Mouse (Mus musculus): ENCODE measurements around the gene Atp11a. TPM values are rescaled to one million over a fixed set of nuclear protein-coding genes. Genes with fewer than 3 reads are reported as not detected.

Gene Atp11a
- total and polyA plus RNA-seq, 2 experiments from 2014 or later = 10.5 to 77.4 TPM

DNA sequence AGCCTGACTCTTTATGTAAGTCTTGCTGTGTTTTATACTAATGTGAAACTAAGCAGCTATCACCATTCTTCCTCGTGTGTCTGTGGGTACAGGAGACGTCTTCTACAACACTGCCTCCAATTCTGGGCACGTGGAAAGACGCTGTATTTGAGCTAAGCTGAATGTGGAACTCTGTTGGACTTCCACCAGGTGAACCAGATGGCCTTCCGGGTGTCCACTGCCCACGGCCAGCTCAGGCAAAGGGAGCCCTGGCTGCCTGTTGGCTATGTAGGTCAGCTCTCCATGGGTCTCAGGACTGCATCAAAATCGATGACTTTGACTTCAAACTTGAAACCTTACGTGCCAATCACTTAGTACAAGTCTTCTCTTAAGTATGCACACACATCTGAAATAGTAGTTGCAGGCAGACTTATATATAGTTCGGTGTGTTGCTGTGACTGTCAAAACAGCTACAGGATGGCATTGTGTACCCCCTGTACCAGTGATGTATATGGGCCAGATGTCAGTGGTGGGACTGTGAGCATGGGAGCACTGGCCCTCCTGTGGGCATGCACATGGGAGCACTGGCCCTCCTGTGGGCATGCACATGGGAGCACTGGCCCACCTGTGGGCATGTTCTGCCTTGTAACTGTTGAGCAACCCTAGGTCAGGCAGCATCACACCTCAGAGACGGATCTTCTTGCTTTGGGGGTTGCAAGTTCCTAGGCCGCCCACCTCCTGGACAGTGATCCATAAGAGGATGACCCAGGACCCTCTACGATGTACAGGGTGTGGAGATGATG, 137.2 kb downstream of the Atp11a start:
- Histone ChIP-seq H3K27me3 (ENCODE audit: control insufficient read depth, insufficient read depth, low read length) (no peaks in the 10 kb centered on the region), H3K36me3 (replicated peaks; ENCODE audit: control insufficient read depth, insufficient read depth, low read length) (no peaks in the 10 kb centered on the region), H3K27ac (ENCODE audit: low read depth) (no peak overlapping the region), H3K9ac (replicated peaks; ENCODE audit: low read depth, low read length) (no peak overlapping the region), H3K4me1 (ENCODE audit: control insufficient read depth, insufficient read depth) (no peaks in the 10 kb centered on the region), H3K4me3 (ENCODE audit: low read depth, low read length) (no peak overlapping the region), H3K4me2 (ENCODE audit: low read depth, low read length) (no peak overlapping the region), H3K9me3 (replicated peaks; ENCODE audit: control insufficient read depth, low read length) (no peaks in the 10 kb centered on the region)
- WGBS = 73% methylated on average over 12 of the region's 12 CpGs
- TF ChIP-seq EP300 (IDR thresholded peaks at IDR 0.05; ENCODE audit: low read depth) (no peak), CTCF (IDR thresholded peaks at IDR 0.05; ENCODE audit: low read depth) (no peak)
- DNase-seq (ENCODE audit: low spot score) = no peak
- ATAC-seq (ENCODE audit: insufficient read depth, low read depth) = no peak

DNA sequence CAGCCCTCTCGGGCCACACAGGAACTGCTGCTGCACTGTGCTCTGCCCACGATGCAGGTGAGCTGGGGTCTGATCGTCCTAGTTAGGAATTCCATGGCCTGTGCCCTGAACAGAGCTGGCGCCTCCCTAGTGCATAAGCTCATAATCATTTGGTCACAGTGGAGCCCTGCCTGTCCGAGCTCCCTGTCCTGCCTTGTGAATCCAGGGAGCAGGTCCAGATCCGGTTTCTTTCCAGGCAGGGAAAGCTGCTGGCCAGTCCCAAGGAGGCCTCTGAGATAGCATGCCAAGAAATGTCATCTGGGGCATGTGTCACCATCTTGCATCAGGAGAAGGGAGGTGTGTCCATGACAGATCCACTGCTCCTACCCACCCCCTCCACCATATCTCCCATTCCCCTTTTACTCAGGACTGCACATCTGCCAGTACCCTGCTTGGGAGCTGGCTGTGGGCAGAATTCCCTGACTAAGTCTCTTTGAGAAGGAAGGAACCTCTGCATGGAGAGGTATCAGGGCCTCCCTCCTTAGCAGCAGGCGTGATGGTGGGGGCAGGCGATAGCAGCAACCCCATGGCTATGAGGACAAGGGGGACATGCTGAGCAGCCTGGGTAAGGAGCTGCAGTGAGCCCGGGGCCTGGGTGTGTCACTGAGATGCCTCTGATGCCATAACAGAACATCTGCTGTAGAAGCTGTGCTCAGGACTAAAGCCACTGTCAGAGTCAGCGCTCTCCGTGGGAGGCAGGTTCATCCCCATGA, 138.1 kb downstream of the Atp11a start:
- H3K4me2 ChIP-seq (ENCODE audit: low read depth, low read length) = no peak overlapping the region
- no peak overlapping the region for H3K27ac ChIP-seq (ENCODE audit: low read depth)
- no peak for ATAC-seq (ENCODE audit: insufficient read depth, low read depth)
- H3K36me3 ChIP-seq (replicated peaks; ENCODE audit: control insufficient read depth, insufficient read depth, low read length) = no peaks in the 10 kb centered on the region
- no peaks in the 10 kb centered on the region for H3K9me3 ChIP-seq (replicated peaks; ENCODE audit: control insufficient read depth, low read length)
- no peak overlapping the region for H3K9ac ChIP-seq (replicated peaks; ENCODE audit: low read depth, low read length)
- whole genome bisulfite sequencing = 64% methylated on average over 11 of the region's 11 CpGs
- H3K27me3 ChIP-seq (ENCODE audit: control insufficient read depth, insufficient read depth, low read length) = no peaks in the 10 kb centered on the region
- H3K4me1 ChIP-seq (ENCODE audit: control insufficient read depth, insufficient read depth) = no peaks in the 10 kb centered on the region
- no peak for TF ChIP-seq EP300 (IDR thresholded peaks at IDR 0.05; ENCODE audit: low read depth)
- TF ChIP-seq CTCF (IDR thresholded peaks at IDR 0.05; ENCODE audit: low read depth) = no peak
- no peak overlapping the region for H3K4me3 ChIP-seq (ENCODE audit: low read depth, low read length)
- DNase-seq (ENCODE audit: low spot score) = no peak

DNA sequence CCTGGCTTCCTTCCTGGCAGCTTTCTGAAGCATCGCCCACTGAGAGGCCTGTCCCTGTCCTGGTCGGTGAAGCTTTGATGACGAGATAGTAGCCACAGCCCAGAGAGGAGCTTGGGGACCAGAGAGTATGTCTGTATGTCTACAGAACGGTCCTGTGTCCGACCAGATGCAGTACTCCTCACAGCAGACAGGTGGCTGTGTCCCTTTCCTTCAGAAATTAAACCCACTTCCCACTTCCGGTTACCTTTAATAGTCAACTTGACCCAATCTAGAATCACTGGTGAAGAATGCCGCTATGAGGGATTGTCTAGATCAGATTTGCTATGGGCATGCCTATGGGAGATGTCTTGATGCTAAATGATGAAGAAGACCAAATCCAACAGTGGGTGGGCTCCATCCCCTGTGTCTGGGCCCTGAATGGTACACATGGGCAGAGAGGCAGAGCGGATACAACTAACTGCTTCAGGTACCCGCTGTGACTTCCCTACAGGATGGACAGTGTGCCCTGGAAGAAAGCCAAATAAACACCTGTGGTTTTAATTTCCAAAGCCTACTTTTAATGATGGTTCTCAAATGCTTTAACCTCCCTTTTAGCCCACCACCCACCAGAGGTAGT, 138.8 kb downstream of the Atp11a start:
- Histone ChIP-seq H3K27me3 (ENCODE audit: control insufficient read depth, insufficient read depth, low read length) (no peaks in the 10 kb centered on the region; the same call in 1 of the 2 replicates), H3K9ac (replicated peaks; ENCODE audit: low read depth, low read length) (no peak overlapping the region), H3K4me3 (ENCODE audit: low read depth, low read length) (no peak overlapping the region), H3K36me3 (replicated peaks; ENCODE audit: control insufficient read depth, insufficient read depth, low read length) (no peaks in the 10 kb centered on the region), H3K27ac (ENCODE audit: low read depth) (no peak overlapping the region), H3K4me2 (ENCODE audit: low read depth, low read length) (no peak overlapping the region), H3K4me1 (ENCODE audit: control insufficient read depth, insufficient read depth) (no peaks in the 10 kb centered on the region), H3K9me3 (replicated peaks; ENCODE audit: control insufficient read depth, low read length) (no peaks in the 10 kb centered on the region)
- ATAC-seq (ENCODE audit: insufficient read depth, low read depth) = no peak
- no peak for TF ChIP-seq EP300 (IDR thresholded peaks at IDR 0.05; ENCODE audit: low read depth)
- TF ChIP-seq CTCF (IDR thresholded peaks at IDR 0.05; ENCODE audit: low read depth) = peak; percentile 41; the same call in 1 of the 2 replicates
- DNase-seq (ENCODE audit: low spot score) = no peak
- 59% methylated on average over 9 of the region's 9 CpGs for WGBS

DNA sequence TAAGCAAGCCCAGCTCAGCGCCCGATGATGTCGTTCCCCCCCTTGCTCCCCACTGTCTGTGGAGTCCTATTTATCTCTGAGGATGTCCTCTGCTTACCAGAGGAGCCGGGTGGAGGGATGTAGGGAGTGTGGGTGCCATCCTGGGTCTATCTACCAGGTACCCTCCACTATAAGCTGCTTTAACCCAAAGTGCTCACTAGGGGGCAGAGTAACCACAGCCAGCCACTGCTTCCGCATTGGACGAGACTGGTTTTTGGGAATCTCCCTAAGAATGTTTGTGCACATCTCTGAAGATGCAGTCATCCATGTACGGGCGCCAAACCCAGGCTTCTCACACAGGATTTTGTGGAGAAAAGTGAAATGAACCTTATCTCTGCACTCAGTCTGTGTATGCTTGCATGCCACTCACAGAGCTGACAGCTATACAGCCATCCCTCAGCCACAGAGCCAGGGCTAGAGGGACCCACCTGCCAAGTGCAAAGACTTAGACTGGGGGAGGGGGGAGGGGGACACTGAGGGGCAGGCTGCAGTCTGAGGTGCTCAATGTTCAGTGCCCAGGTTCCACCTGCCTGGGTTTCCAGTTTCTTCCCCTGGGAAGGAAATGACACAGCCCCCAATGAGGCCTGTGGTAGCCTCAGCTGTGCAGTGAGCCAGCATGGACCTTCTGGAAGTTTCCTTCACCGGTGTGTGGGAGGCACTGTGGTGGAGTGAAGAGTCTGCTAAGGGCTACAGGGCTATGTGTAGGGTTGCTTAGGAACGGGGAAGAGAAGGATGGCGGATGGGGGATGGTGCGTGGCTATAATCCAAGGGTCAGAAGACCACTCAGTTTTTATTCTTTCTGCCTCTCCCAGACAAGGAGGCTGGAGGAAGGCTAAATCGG, 139.9 kb downstream of the Atp11a start:
- no peak overlapping the region for H3K4me3 ChIP-seq (ENCODE audit: low read depth, low read length)

More for the DNA sequence above, 139.9 kb downstream of the Atp11a start:
- Histone ChIP-seq H3K9ac (replicated peaks; ENCODE audit: low read depth, low read length) (no peak overlapping the region), H3K36me3 (replicated peaks; ENCODE audit: control insufficient read depth, insufficient read depth, low read length) (no peaks in the 10 kb centered on the region), H3K27me3 (ENCODE audit: control insufficient read depth, insufficient read depth, low read length) (no peaks in the 10 kb centered on the region; the same call in 1 of the 2 replicates), H3K9me3 (replicated peaks; ENCODE audit: control insufficient read depth, low read length) (no peaks in the 10 kb centered on the region), H3K4me2 (ENCODE audit: low read depth, low read length) (no peak overlapping the region), H3K27ac (ENCODE audit: low read depth) (peak overlapping the region; percentile 51; the same call in 1 of the 2 replicates), H3K4me1 (ENCODE audit: control insufficient read depth, insufficient read depth) (no peaks in the 10 kb centered on the region)
- TF ChIP-seq EP300 (IDR thresholded peaks at IDR 0.05; ENCODE audit: low read depth) = no peak
- peak; percentile 83 for TF ChIP-seq CTCF (IDR thresholded peaks at IDR 0.05; ENCODE audit: low read depth)
- 50% methylated on average over 13 of the region's 13 CpGs for WGBS
- DNase-seq (ENCODE audit: low spot score) (no peak), ATAC-seq (ENCODE audit: insufficient read depth, low read depth) (peak; percentile 58; the same call in 1 of the 2 replicates)

Data from heart, postnatal 0 days (tissue).